Comparison of ENCODE assay signal across 12 mouse cellular contexts in genomic region chr10:83102745-83103144, GRCm38 (mm10).
DNase-seq lines count a peak whose midpoint lies in the region; ATAC-seq and TF ChIP-seq lines count a peak whose summit lies in the region.
"Had no signal": no experiment of that assay in that cellular context is flagged by ENCODE, and none has a peak within 500 bp of the region (broad histone marks: within the 10 kb centered on the region; RNA-seq: fewer than 3 reads in every experiment).

No protein-coding gene starts in this region.

- no peak for DNase-seq in lung, embryonic 14.5 days
- no peak for DNase-seq in lung, adult 18-20 months
- peak; percentile 46 for DNase-seq in hindbrain, embryonic 11.5 days (ENCODE audit: low spot score)
- DNase-seq in urinary bladder, postnatal 10 days (ENCODE audit: low spot score): no peak
- DNase-seq in testis, postnatal 14 days (ENCODE audit: low spot score): no peak
- DNase-seq: adrenal gland, postnatal 25 days; cerebellum, adult 2 months; kidney, postnatal 10 days; thymus, postnatal 14 days had no signal

- H3K9me3 ChIP-seq in lung, embryonic 14.5 days (ENCODE audit: low read depth, low read length): no peaks in the 10 kb centered on the region
- no peaks in the 10 kb centered on the region for H3K9me3 ChIP-seq in hindbrain, embryonic 11.5 days (ENCODE audit: control insufficient read depth, low read length)
- no peaks in the 10 kb centered on the region for H3K9me3 ChIP-seq in midbrain, embryonic 13.5 days

- no peak for ATAC-seq in lung, embryonic 14.5 days (ENCODE audit: insufficient read depth)
- peak; percentile 64 for ATAC-seq in hindbrain, embryonic 11.5 days (ENCODE audit: low FRiP score)
- peak; percentile 49 for ATAC-seq in midbrain, embryonic 13.5 days
- ATAC-seq in megakaryocyte progenitor cell, adult 5-6 weeks (replicated peaks; ENCODE audit: poor library complexity): no peak

- TF ChIP-seq CTCF in lung, embryonic 14.5 days (IDR thresholded peaks at IDR 0.05; ENCODE audit: low read depth): 0 out of 2 replicates have a peak, but pooled peaks have one; percentile 14

- WGBS in lung, embryonic 14.5 days: 33% methylated on average over 15 of the region's 15 CpGs
- WGBS in hindbrain, embryonic 11.5 days: 12% methylated on average over 15 of the region's 15 CpGs
- 9% methylated on average over 15 of the region's 15 CpGs for WGBS in midbrain, embryonic 13.5 days

- no peak overlapping the region for H3K9ac ChIP-seq in lung, embryonic 14.5 days
- H3K9ac ChIP-seq in hindbrain, embryonic 11.5 days (ENCODE audit: low read depth, low read length): no peak overlapping the region
- no peak overlapping the region for H3K9ac ChIP-seq in midbrain, embryonic 13.5 days (replicated peaks)

- H3K36me3 ChIP-seq in lung, embryonic 14.5 days (ENCODE audit: insufficient read depth): no peaks in the 10 kb centered on the region
- H3K36me3 ChIP-seq in hindbrain, embryonic 11.5 days (ENCODE audit: control insufficient read depth, insufficient read depth, low read length): no peaks in the 10 kb centered on the region
- H3K36me3 ChIP-seq in midbrain, embryonic 13.5 days: no peaks in the 10 kb centered on the region

- H3K4me1 ChIP-seq in lung, embryonic 14.5 days (ENCODE audit: insufficient read depth): peaks cover 13% of the 10 kb centered on the region; the same call in 1 of the 2 replicates
- H3K4me1 ChIP-seq in hindbrain, embryonic 11.5 days (replicated peaks; ENCODE audit: control insufficient read depth, insufficient read depth, low read length): peaks cover 10% of the 10 kb centered on the region
- H3K4me1 ChIP-seq in midbrain, embryonic 13.5 days (replicated peaks): peaks cover 88% of the 10 kb centered on the region

- H3K27ac ChIP-seq in lung, embryonic 14.5 days (ENCODE audit: low read depth): no peak overlapping the region
- peak overlapping the region; percentile 60 for H3K27ac ChIP-seq in hindbrain, embryonic 11.5 days (ENCODE audit: low read depth, low read length)
- H3K27ac ChIP-seq in midbrain, embryonic 13.5 days: peak overlapping the region; percentile 79

- H3K4me3 ChIP-seq in lung, embryonic 14.5 days (ENCODE audit: low read depth, low read length): no peak overlapping the region
- no peak overlapping the region for H3K4me3 ChIP-seq in hindbrain, embryonic 11.5 days (ENCODE audit: low read depth, low read length)
- no peak overlapping the region for H3K4me3 ChIP-seq in midbrain, embryonic 13.5 days (replicated peaks)

- H3K4me2 ChIP-seq in lung, embryonic 14.5 days: no peak overlapping the region
- H3K4me2 ChIP-seq in hindbrain, embryonic 11.5 days (replicated peaks; ENCODE audit: low read depth, low read length): 0 out of 2 replicates have a peak overlapping the region, but pooled peaks have one; percentile 3
- peak overlapping the region; percentile 25 for H3K4me2 ChIP-seq in midbrain, embryonic 13.5 days (replicated peaks)

- H3K27me3 ChIP-seq in lung, embryonic 14.5 days (ENCODE audit: insufficient read depth, low read length): no peaks in the 10 kb centered on the region
- H3K27me3 ChIP-seq in hindbrain, embryonic 11.5 days (ENCODE audit: control insufficient read depth, insufficient read depth, low read length): no peaks in the 10 kb centered on the region
- no peaks in the 10 kb centered on the region for H3K27me3 ChIP-seq in midbrain, embryonic 13.5 days
- H3K27me3 ChIP-seq: CH12.LX had no signal

Comparison
In these comparisons a context has a peak if more than half of its experiments do, and no peak if none do; other contexts are left out.
1. ATAC-seq: peak in hindbrain, embryonic 11.5 days (single experiment) and midbrain, embryonic 13.5 days (single experiment); none in lung, embryonic 14.5 days (single experiment) and megakaryocyte progenitor cell, adult 5-6 weeks (single experiment).